Mouse (Mus musculus): Measurements from ENCODE around the gene Zfp715. TPM values are rescaled to one million over a fixed set of nuclear protein-coding genes. Genes with fewer than 3 reads are reported as not detected.

The Zfp715 gene
- 4.8 and 6.4 TPM in 2 replicates for polyA plus RNA-seq (2021; fragmentation: Nextera tagmentation)
- long read RNA-seq, experiment 1, full-length matches to known transcripts: 61 of 140 reads
- long read RNA-seq, experiment 1, partial matches to known transcripts: 3 of 140 reads
- long read RNA-seq, experiment 1, other reads (novel, unspliced or antisense): 76 of 140 reads
- long read RNA-seq, experiment 2, full-length matches to known transcripts: 3 of 10 reads
- long read RNA-seq, experiment 2, partial matches to known transcripts: 0 of 10 reads
- long read RNA-seq, experiment 2, other reads (novel, unspliced or antisense): 7 of 10 reads

GRCm38 (mm10) chr7:43313013-43313428 is at the start of gene Zfp715:
TSS of gene Zfp715 (minus strand) at chr7:43313294.

DNA sequence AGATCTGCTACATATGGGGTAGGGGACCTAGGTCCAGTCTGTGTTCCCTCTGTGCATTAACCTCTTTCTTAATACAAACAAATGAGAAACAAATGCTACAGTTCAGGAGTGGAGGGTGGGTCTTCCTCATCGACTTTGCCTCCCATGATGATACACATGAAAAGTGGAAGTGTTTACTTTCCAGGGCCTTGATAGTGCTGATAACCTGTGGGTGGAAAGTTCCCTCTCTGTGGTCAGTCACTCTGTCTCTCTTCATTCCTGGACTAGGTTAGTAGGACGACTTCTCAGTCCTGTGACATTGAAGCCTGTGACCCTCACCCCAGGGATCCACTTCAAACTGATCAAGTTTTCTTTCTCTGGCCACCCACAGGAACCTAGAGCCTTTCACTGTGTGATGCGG is 38.1 kb upstream of the Zfp715 start, which contains the start of gene Siglecf:
Gene Siglecf, plus strand, starts transcription at position 188 of the 400 bp plus-strand sequence.

Other genes with a start within 250 kb of the Zfp715 start
- gene Zfp936, start 199.1 kb downstream of the Zfp715 start, polyA plus RNA-seq (2021; fragmentation: Nextera tagmentation): not detected in 2 replicates
- gene Siglecf, start 38.0 kb upstream of the Zfp715 start, polyA plus RNA-seq (2021; fragmentation: Nextera tagmentation): 0.36 and 0.43 TPM in 2 replicates
- not detected in 2 replicates for gene Siglecg, start 94.9 kb upstream of the Zfp715 start, polyA plus RNA-seq (2021; fragmentation: Nextera tagmentation)
- gene Lim2, start 114.4 kb upstream of the Zfp715 start, polyA plus RNA-seq (2021; fragmentation: Nextera tagmentation): not detected in 2 replicates
- 0.43 and 0.44 TPM in 2 replicates for gene Nkg7, start 123.8 kb upstream of the Zfp715 start, polyA plus RNA-seq (2021; fragmentation: Nextera tagmentation)
- gene Cldnd2, start 127.5 kb upstream of the Zfp715 start, polyA plus RNA-seq (2021; fragmentation: Nextera tagmentation): not detected in 2 replicates
- gene Etfb, start 130.8 kb upstream of the Zfp715 start, polyA plus RNA-seq (2021; fragmentation: Nextera tagmentation): 180 and 198 TPM in 2 replicates
- 0.69 TPM in 1 of 2 replicates, not detected in the other for gene Gm45233, start 130.8 kb upstream of the Zfp715 start, polyA plus RNA-seq (2021; fragmentation: Nextera tagmentation)
- gene Vsig10l, start 149.9 kb upstream of the Zfp715 start, polyA plus RNA-seq (2021; fragmentation: Nextera tagmentation): 1.1 and 2.6 TPM in 2 replicates
- gene Iglon5, start 176.8 kb upstream of the Zfp715 start, polyA plus RNA-seq (2021; fragmentation: Nextera tagmentation): 1.9 and 3.0 TPM in 2 replicates
- not detected in 2 replicates for gene 4931406B18Rik, start 192.6 kb upstream of the Zfp715 start, polyA plus RNA-seq (2021; fragmentation: Nextera tagmentation)
- 4.9 and 5.2 TPM in 2 replicates for gene Cd33, start 231.1 kb upstream of the Zfp715 start, polyA plus RNA-seq (2021; fragmentation: Nextera tagmentation)
- 1.2 and 1.6 TPM in 2 replicates for gene Zfp658, start 249.0 kb upstream of the Zfp715 start, polyA plus RNA-seq (2021; fragmentation: Nextera tagmentation)

Measured in left cerebral cortex, adult 6 months (tissue).